In the genomic region with DNA sequence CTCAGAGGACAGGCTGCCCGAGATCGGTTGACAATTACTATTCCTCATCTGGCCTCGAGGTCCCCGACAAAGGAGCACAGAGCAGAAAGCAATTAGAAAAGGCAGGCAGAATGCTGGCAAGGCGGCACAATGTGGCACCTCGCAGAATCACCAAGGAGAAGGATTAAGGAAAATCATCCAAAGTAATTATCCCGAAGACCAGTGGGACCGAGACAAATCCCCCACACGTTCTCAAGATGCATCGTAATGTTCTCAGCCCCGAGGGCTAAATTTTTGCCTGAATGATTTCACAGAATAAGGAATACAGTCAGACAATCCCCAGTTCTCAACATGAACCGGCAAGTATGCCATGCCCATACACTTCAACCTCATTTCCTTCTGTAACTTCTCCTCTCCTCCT, we compare ENCODE assay signal across 15 mouse cellular contexts.
DNase-seq lines count a peak whose midpoint lies in the region; ATAC-seq lines count a peak whose summit lies in the region.
"Had no signal": no experiment of that assay in that cellular context is flagged by ENCODE, and none has a peak within 500 bp of the region (broad histone marks: within the 10 kb centered on the region; RNA-seq: fewer than 3 reads in every experiment).

No protein-coding gene starts in this region.

- H3K27ac ChIP-seq in neural tube, embryonic 13.5 days (replicated peaks): peak overlapping the region; percentile 62; the same call in 1 of the 2 replicates
- H3K27ac ChIP-seq in forebrain, embryonic 14.5 days (ENCODE audit: low read depth, low read length): no peak overlapping the region
- peak overlapping the region; percentile 67 for H3K27ac ChIP-seq in midbrain, embryonic 14.5 days (replicated peaks; ENCODE audit: low read depth, low read length)
- H3K27ac ChIP-seq in kidney, embryonic 15.5 days: no peak overlapping the region
- H3K27ac ChIP-seq: heart, adult 2 months; limb, embryonic 13.5 days had no signal

- no peaks in the 10 kb centered on the region for H3K9me3 ChIP-seq in neural tube, embryonic 13.5 days
- no peaks in the 10 kb centered on the region for H3K9me3 ChIP-seq in forebrain, embryonic 14.5 days (replicated peaks; ENCODE audit: control insufficient read depth, low read length)
- no peaks in the 10 kb centered on the region for H3K9me3 ChIP-seq in midbrain, embryonic 14.5 days (ENCODE audit: control insufficient read depth, low read length)
- H3K9me3 ChIP-seq in kidney, embryonic 15.5 days (replicated peaks): no peaks in the 10 kb centered on the region
- H3K9me3 ChIP-seq: limb, embryonic 13.5 days had no signal

- H3K4me2 ChIP-seq in neural tube, embryonic 13.5 days: no peak overlapping the region
- H3K4me2 ChIP-seq in forebrain, embryonic 14.5 days (ENCODE audit: low read length): peak overlapping the region; percentile 30
- peak overlapping the region; percentile 34 for H3K4me2 ChIP-seq in midbrain, embryonic 14.5 days (ENCODE audit: low read length)
- no peak overlapping the region for H3K4me2 ChIP-seq in kidney, embryonic 15.5 days
- H3K4me2 ChIP-seq: limb, embryonic 13.5 days had no signal

- no peaks in the 10 kb centered on the region for H3K36me3 ChIP-seq in neural tube, embryonic 13.5 days
- H3K36me3 ChIP-seq in forebrain, embryonic 14.5 days (ENCODE audit: control insufficient read depth, insufficient read depth, low read length): no peaks in the 10 kb centered on the region
- H3K36me3 ChIP-seq in midbrain, embryonic 14.5 days (ENCODE audit: control insufficient read depth, insufficient read depth, low read length): no peaks in the 10 kb centered on the region
- no peaks in the 10 kb centered on the region for H3K36me3 ChIP-seq in kidney, embryonic 15.5 days
- H3K36me3 ChIP-seq: limb, embryonic 13.5 days had no signal

- no peak overlapping the region for H3K9ac ChIP-seq in neural tube, embryonic 13.5 days
- peak overlapping the region; percentile 9; the same call in 1 of the 2 replicates for H3K9ac ChIP-seq in forebrain, embryonic 14.5 days (ENCODE audit: low read length)
- peak overlapping the region; percentile 24; the same call in 1 of the 2 replicates for H3K9ac ChIP-seq in midbrain, embryonic 14.5 days (replicated peaks; ENCODE audit: low read length)
- H3K9ac ChIP-seq in kidney, embryonic 15.5 days: no peak overlapping the region
- H3K9ac ChIP-seq: limb, embryonic 13.5 days had no signal

- DNase-seq in neural tube, embryonic 10.5 days (ENCODE audit: extremely low spot score, low spot score): no peak
- DNase-seq in forebrain, embryonic 14.5 days (ENCODE audit: low spot score): peak; percentile 61
- DNase-seq in midbrain, embryonic 14.5 days: peak; percentile 83
- no peak for DNase-seq in left cerebral cortex, adult 11 months (ENCODE audit: low spot score)
- DNase-seq: adrenal gland, postnatal 10 days; cerebellum, adult 9-11 months; heart, adult 2 months; kidney, postnatal 36 days; layer of hippocampus, postnatal 36 days; lung, postnatal 36 days had no signal

- H3K4me3 ChIP-seq in neural tube, embryonic 13.5 days: no peak overlapping the region
- H3K4me3 ChIP-seq in forebrain, embryonic 14.5 days (ENCODE audit: low read depth, low read length): no peak overlapping the region
- no peak overlapping the region for H3K4me3 ChIP-seq in midbrain, embryonic 14.5 days (replicated peaks; ENCODE audit: low read depth, low read length)
- H3K4me3 ChIP-seq in kidney, embryonic 15.5 days (replicated peaks): no peak overlapping the region
- H3K4me3 ChIP-seq: heart, adult 2 months; limb, embryonic 13.5 days had no signal

- WGBS in neural tube, embryonic 13.5 days: 65% methylated on average over 12 of the region's 12 CpGs
- 8% methylated on average over 12 of the region's 12 CpGs for WGBS in forebrain, embryonic 14.5 days
- WGBS in midbrain, embryonic 14.5 days: 11% methylated on average over 12 of the region's 12 CpGs
- WGBS in kidney, embryonic 15.5 days: 75% methylated on average over 12 of the region's 12 CpGs

- H3K27me3 ChIP-seq in neural tube, embryonic 13.5 days: no peaks in the 10 kb centered on the region
- no peaks in the 10 kb centered on the region for H3K27me3 ChIP-seq in forebrain, embryonic 14.5 days (replicated peaks; ENCODE audit: control insufficient read depth, insufficient read depth, low read length)
- H3K27me3 ChIP-seq in midbrain, embryonic 14.5 days (ENCODE audit: control insufficient read depth, insufficient read depth, low read length): no peaks in the 10 kb centered on the region
- no peaks in the 10 kb centered on the region for H3K27me3 ChIP-seq in kidney, embryonic 15.5 days
- H3K27me3 ChIP-seq: limb, embryonic 13.5 days had no signal

- peaks cover 7% of the 10 kb centered on the region for H3K4me1 ChIP-seq in neural tube, embryonic 13.5 days (replicated peaks)
- peaks cover 7% of the 10 kb centered on the region; the same call in 1 of the 2 replicates for H3K4me1 ChIP-seq in forebrain, embryonic 14.5 days (ENCODE audit: control insufficient read depth, insufficient read depth, low read length)
- H3K4me1 ChIP-seq in midbrain, embryonic 14.5 days (ENCODE audit: control insufficient read depth, insufficient read depth, low read length): peaks cover 9% of the 10 kb centered on the region
- 0 out of 2 replicates have a peak, but pooled peaks cover 3% of the 10 kb centered on the region for H3K4me1 ChIP-seq in kidney, embryonic 15.5 days

- ATAC-seq in neural tube, embryonic 13.5 days (ENCODE audit: low read depth): 0 out of 2 replicates have a peak, but pooled peaks have one; percentile 22
- ATAC-seq in forebrain, embryonic 14.5 days: peak; percentile 76
- ATAC-seq in midbrain, embryonic 14.5 days (ENCODE audit: low FRiP score, low TSS enrichment): peak; percentile 77
- ATAC-seq in CD4-positive, CD25-positive, alpha-beta regulatory T cell, adult 4 months: no peak
- ATAC-seq in kidney, embryonic 15.5 days (replicated peaks; ENCODE audit: low FRiP score): no peak
- ATAC-seq: intestine, embryonic 16.5 days had no signal

Comparison
In these comparisons a context has a peak if more than half of its experiments do, and no peak if none do; other contexts are left out.
1. ATAC-seq: peak in neural tube, embryonic 13.5 days (single experiment), forebrain, embryonic 14.5 days (single experiment) and midbrain, embryonic 14.5 days (single experiment); none in CD4-positive, CD25-positive, alpha-beta regulatory T cell, adult 4 months (single experiment) and kidney, embryonic 15.5 days (single experiment).
2. H3K27ac ChIP-seq: peak in neural tube, embryonic 13.5 days (single experiment) and midbrain, embryonic 14.5 days (single experiment); none in forebrain, embryonic 14.5 days (single experiment) and kidney, embryonic 15.5 days (single experiment).
3. H3K4me2 ChIP-seq: peak in forebrain, embryonic 14.5 days (single experiment) and midbrain, embryonic 14.5 days (single experiment); none in neural tube, embryonic 13.5 days (single experiment) and kidney, embryonic 15.5 days (single experiment).
4. H3K9ac ChIP-seq: peak in forebrain, embryonic 14.5 days (single experiment) and midbrain, embryonic 14.5 days (single experiment); none in neural tube, embryonic 13.5 days (single experiment) and kidney, embryonic 15.5 days (single experiment).
5. DNase-seq: peak in forebrain, embryonic 14.5 days (single experiment) and midbrain, embryonic 14.5 days (single experiment); none in neural tube, embryonic 10.5 days (single experiment) and left cerebral cortex, adult 11 months (single experiment).